Comparison of ENCODE assay signal across 21 mouse cellular contexts in genomic region chr5:114782991-114783390, GRCm38 (mm10). TPM values are rescaled to one million over a fixed set of nuclear protein-coding genes. Genes with fewer than 3 reads are reported as not detected.
DNase-seq lines count a peak whose midpoint lies in the region; ATAC-seq and TF ChIP-seq lines count a peak whose summit lies in the region.
"Had no signal": no experiment of that assay in that cellular context is flagged by ENCODE, and none has a peak within 500 bp of the region (broad histone marks: within the 10 kb centered on the region; RNA-seq: fewer than 3 reads in every experiment).

No protein-coding gene starts in this region.

- H3K4me1 ChIP-seq in heart, embryonic 10.5 days: peaks cover 64% of the 10 kb centered on the region
- H3K4me1 ChIP-seq in lung, embryonic 16.5 days (replicated peaks; ENCODE audit: control insufficient read depth, insufficient read depth, low read length): peaks cover 45% of the 10 kb centered on the region
- H3K4me1 ChIP-seq in bone marrow macrophage, adult 2 months (ENCODE audit: control insufficient read depth, insufficient read depth, low read length): peaks cover 60% of the 10 kb centered on the region
- H3K4me1 ChIP-seq in midbrain, embryonic 11.5 days (ENCODE audit: control insufficient read depth, insufficient read depth, low read length): no peaks in the 10 kb centered on the region; the same call in 1 of the 2 replicates

- intact Hi-C loops in heart, postnatal 25 days (cut with DNase I): no loop called here

- no peak for TF ChIP-seq CTCF in bone marrow macrophage, adult 2 months (IDR thresholded peaks at IDR 0.05; ENCODE audit: low read depth, low read length)

- H3K9me3 ChIP-seq in heart, embryonic 10.5 days: no peaks in the 10 kb centered on the region
- no peaks in the 10 kb centered on the region for H3K9me3 ChIP-seq in lung, embryonic 16.5 days (ENCODE audit: control insufficient read depth, low read length)
- H3K9me3 ChIP-seq in midbrain, embryonic 11.5 days (ENCODE audit: control insufficient read depth, low read length): no peaks in the 10 kb centered on the region
- H3K9me3 ChIP-seq: forebrain, embryonic 10.5 days; hindbrain, embryonic 15.5 days; midbrain, embryonic 13.5 days had no signal

- no peak overlapping the region for H3K9ac ChIP-seq in lung, embryonic 16.5 days (ENCODE audit: low read length)
- H3K9ac ChIP-seq in midbrain, embryonic 11.5 days (ENCODE audit: low read length): no peak overlapping the region
- H3K9ac ChIP-seq: hindbrain, embryonic 15.5 days; lung, embryonic 14.5 days; midbrain, embryonic 13.5 days had no signal

- peaks cover 21% of the 10 kb centered on the region for H3K36me3 ChIP-seq in heart, embryonic 10.5 days
- peaks cover 6% of the 10 kb centered on the region for H3K36me3 ChIP-seq in lung, embryonic 16.5 days (ENCODE audit: control insufficient read depth, insufficient read depth, low read length)
- no peaks in the 10 kb centered on the region for H3K36me3 ChIP-seq in midbrain, embryonic 11.5 days (ENCODE audit: control insufficient read depth, insufficient read depth, low read length)

- TF ChIP-seq POLR2A in bone marrow macrophage, adult 2 months (IDR thresholded peaks at IDR 0.05; ENCODE audit: borderline replicate concordance, low read depth, low read length): no peak

- H3K4me2 ChIP-seq in lung, embryonic 16.5 days (ENCODE audit: low read depth, low read length): no peak overlapping the region
- no peak overlapping the region for H3K4me2 ChIP-seq in midbrain, embryonic 11.5 days
- H3K4me2 ChIP-seq: hindbrain, embryonic 15.5 days; lung, embryonic 14.5 days; midbrain, embryonic 13.5 days had no signal

- H3K27ac ChIP-seq in heart, embryonic 10.5 days: peak overlapping the region; percentile 2; the same call in 1 of the 2 replicates
- H3K27ac ChIP-seq in lung, embryonic 16.5 days (ENCODE audit: low read length): peak overlapping the region; percentile 80
- peak overlapping the region; percentile 47 for H3K27ac ChIP-seq in bone marrow macrophage, adult 2 months (ENCODE audit: insufficient read depth, low read depth, low read length)
- H3K27ac ChIP-seq in midbrain, embryonic 11.5 days (ENCODE audit: low read depth, low read length): no peak overlapping the region
- H3K27ac ChIP-seq: forebrain, embryonic 10.5 days; hindbrain, embryonic 15.5 days; left cerebral cortex, adult 2 months; midbrain, embryonic 13.5 days had no signal

- no peaks in the 10 kb centered on the region for H3K27me3 ChIP-seq in heart, embryonic 10.5 days (ENCODE audit: insufficient read depth, poor library complexity, severe bottlenecking)
- H3K27me3 ChIP-seq in lung, embryonic 16.5 days (ENCODE audit: control insufficient read depth, insufficient read depth, low read depth, low read length): no peaks in the 10 kb centered on the region
- H3K27me3 ChIP-seq in midbrain, embryonic 11.5 days (ENCODE audit: control insufficient read depth, insufficient read depth, low read length): no peaks in the 10 kb centered on the region
- H3K27me3 ChIP-seq: hindbrain, embryonic 15.5 days; midbrain, embryonic 13.5 days had no signal

- no peak for DNase-seq in heart, embryonic 10.5 days (ENCODE audit: low spot score)
- no peak for DNase-seq in heart, postnatal 25 days (ENCODE audit: low spot score)
- no peak for DNase-seq in lung, postnatal 25 days (ENCODE audit: low spot score)
- peak; percentile 40 for DNase-seq in thymus, postnatal 14 days
- no peak for DNase-seq in midbrain, embryonic 11.5 days (ENCODE audit: low spot score, missing footprints)
- no peak for DNase-seq in MN1 (ENCODE audit: low spot score)
- DNase-seq: cerebellum, adult 18-20 months; cerebellum, postnatal 14 days; gastrocnemius, postnatal 14 days; heart, adult 11 months; kidney, adult 8-10 months; kidney, postnatal 14 days; right cerebral cortex, postnatal 14 days had no signal

- ATAC-seq in lung, embryonic 16.5 days (ENCODE audit: low read depth): no peak
- ATAC-seq in midbrain, embryonic 11.5 days (ENCODE audit: low FRiP score): no peak
- ATAC-seq: forebrain, embryonic 16.5 days; midbrain, embryonic 13.5 days had no signal

- WGBS in heart, embryonic 10.5 days: 67% methylated on average over 9 of the region's 9 CpGs
- WGBS in lung, embryonic 16.5 days: 58% methylated on average over 9 of the region's 9 CpGs
- 88% methylated on average over 9 of the region's 9 CpGs for WGBS in midbrain, embryonic 11.5 days

- H3K4me3 ChIP-seq in heart, embryonic 10.5 days: no peak overlapping the region
- no peak overlapping the region for H3K4me3 ChIP-seq in lung, embryonic 16.5 days (ENCODE audit: low read length)
- no peak overlapping the region for H3K4me3 ChIP-seq in bone marrow macrophage, adult 2 months (ENCODE audit: insufficient read depth, low read length)
- no peak overlapping the region for H3K4me3 ChIP-seq in midbrain, embryonic 11.5 days (ENCODE audit: low read depth, low read length)
- H3K4me3 ChIP-seq: forebrain, embryonic 10.5 days; hindbrain, embryonic 15.5 days; left cerebral cortex, adult 2 months; midbrain, embryonic 13.5 days had no signal

RNA-seq across cellular contexts. Expression of gene Git2, which starts 7.7 kb away (rescaled TPM):
- 31.6 and 33.0 TPM in 2 replicates for polyA plus RNA-seq in heart, embryonic 10.5 days (2016; fragmentation: Nextera tagmentation; extraction: Ambion mirVana)
- 10 to 100 TPM; 29.1 to 37.9 TPM for total RNA-seq in heart, postnatal 25 days (2021)
- polyA plus RNA-seq in lung, embryonic 16.5 days (2015; fragmentation: Nextera tagmentation; extraction: Ambion mirVana): 57.4 and 59.0 TPM in 2 replicates
- 111 and 116 TPM in 2 replicates for polyA plus RNA-seq in bone marrow macrophage, adult 2 months (2012; ENCODE audit: insufficient read depth, insufficient read length, missing spikeins)
- 29.5 and 30.0 TPM in 2 replicates for polyA plus RNA-seq in midbrain, embryonic 11.5 days (2014; fragmentation: Nextera tagmentation; extraction: Ambion mirVana)

RNA-seq across cellular contexts. Expression of gene Ankrd13a, which starts 8.5 kb away (rescaled TPM):
- polyA plus RNA-seq in heart, embryonic 10.5 days (2016; fragmentation: Nextera tagmentation; extraction: Ambion mirVana): 37.5 and 41.2 TPM in 2 replicates
- total RNA-seq in heart, postnatal 25 days (2021): 10 to 100 TPM; 31.3 to 35.2 TPM
- polyA plus RNA-seq in lung, embryonic 16.5 days (2015; fragmentation: Nextera tagmentation; extraction: Ambion mirVana): 31.2 and 43.1 TPM in 2 replicates
- polyA plus RNA-seq in bone marrow macrophage, adult 2 months (2012; ENCODE audit: insufficient read depth, insufficient read length, missing spikeins): 102 and 116 TPM in 2 replicates
- 64.7 and 71.9 TPM in 2 replicates for polyA plus RNA-seq in midbrain, embryonic 11.5 days (2014; fragmentation: Nextera tagmentation; extraction: Ambion mirVana)

RNA-seq across cellular contexts. Expression of gene 1500011B03Rik, which starts 40.3 kb away (rescaled TPM):
- 58.7 and 77.1 TPM in 2 replicates for polyA plus RNA-seq in heart, embryonic 10.5 days (2016; fragmentation: Nextera tagmentation; extraction: Ambion mirVana)
- total RNA-seq in heart, postnatal 25 days (2021): 1 to 10 TPM; 5.1 to 5.7 TPM
- polyA plus RNA-seq in lung, embryonic 16.5 days (2015; fragmentation: Nextera tagmentation; extraction: Ambion mirVana): 70.6 and 70.9 TPM in 2 replicates
- polyA plus RNA-seq in bone marrow macrophage, adult 2 months (2012; ENCODE audit: insufficient read depth, insufficient read length, missing spikeins): 32.9 and 35.7 TPM in 2 replicates
- polyA plus RNA-seq in midbrain, embryonic 11.5 days (2014; fragmentation: Nextera tagmentation; extraction: Ambion mirVana): 150 and 157 TPM in 2 replicates
